Mouse (Mus musculus) brain, embryonic 14.5 days (tissue): ENCODE measurements at regions not wholly inside any gene's neighbourhood (a gene's known extent, or its start where the extent isn't known, plus 50 kb on each side); places are given as distances from the start of the nearest gene placed in this dataset.

Source experiments
- CTCF ChIP-seq: fragments of 200-500 bp; IDR thresholded peaks from 2 replicates; pipeline ENCODE4 v1.5.1; 2012; ENCODE audit warnings: inconsistent platforms, mild to moderate bottlenecking, moderate library complexity, borderline replicate concordance; ENCODE audit not compliant: insufficient read depth, insufficient read length; ENCODE audit errors: extremely low read depth
- POLR2A ChIP-seq: fragments of 200-500 bp; IDR thresholded peaks from 2 replicates; pipeline ENCODE4 v1.6.1; 2012; ENCODE audit warnings: mild to moderate bottlenecking, inconsistent platforms, borderline replicate concordance; ENCODE audit not compliant: poor library complexity, insufficient read depth, insufficient read length, severe bottlenecking; ENCODE audit errors: extremely low read depth

GRCm38 (mm10) chr11:79776577-79776976 lies 185.6 kb downstream of the Rab11fip4 start:
- TF ChIP-seq POLR2A (no peak), CTCF (no peak)
